Mouse (Mus musculus) T-helper 1 cell (primary cell): Measurements from ENCODE around the gene Il2rb.

Experiments used
- in situ Hi-C: fragments of 300-600 bp; cut with MboI, MseI; formaldehyde crosslinking; loops from one replicate; pipeline ENCODE4 v1.15.1; 2025; ENCODE audit warnings: high pct_unique_total_duplicates

Gene Il2rb

DNA sequence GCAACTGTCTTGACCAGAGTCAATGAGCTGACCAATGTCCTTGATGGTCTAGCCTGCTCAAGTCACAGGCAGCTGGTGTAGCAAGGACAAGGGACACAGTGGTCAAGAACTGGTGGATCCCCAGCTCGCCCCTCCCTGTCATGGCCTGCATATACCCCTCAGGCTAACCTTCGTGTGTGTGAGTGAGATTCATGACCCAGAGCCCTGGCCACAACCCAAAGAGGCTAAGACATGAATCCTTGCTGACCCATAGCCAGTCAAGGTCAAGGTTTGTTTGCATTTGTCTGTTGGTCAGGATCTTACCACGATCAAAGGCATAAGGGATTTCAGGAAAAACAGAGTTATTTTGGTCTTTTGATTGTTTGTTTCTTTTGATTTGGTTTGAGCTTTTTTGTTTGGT lies 12.6 kb downstream of the Il2rb start:
- in situ Hi-C loops = loop anchor here (5.0 kb wide), 1 partner anchor 35 kb away; no protein-coding TSS in a partner anchor

DNA sequence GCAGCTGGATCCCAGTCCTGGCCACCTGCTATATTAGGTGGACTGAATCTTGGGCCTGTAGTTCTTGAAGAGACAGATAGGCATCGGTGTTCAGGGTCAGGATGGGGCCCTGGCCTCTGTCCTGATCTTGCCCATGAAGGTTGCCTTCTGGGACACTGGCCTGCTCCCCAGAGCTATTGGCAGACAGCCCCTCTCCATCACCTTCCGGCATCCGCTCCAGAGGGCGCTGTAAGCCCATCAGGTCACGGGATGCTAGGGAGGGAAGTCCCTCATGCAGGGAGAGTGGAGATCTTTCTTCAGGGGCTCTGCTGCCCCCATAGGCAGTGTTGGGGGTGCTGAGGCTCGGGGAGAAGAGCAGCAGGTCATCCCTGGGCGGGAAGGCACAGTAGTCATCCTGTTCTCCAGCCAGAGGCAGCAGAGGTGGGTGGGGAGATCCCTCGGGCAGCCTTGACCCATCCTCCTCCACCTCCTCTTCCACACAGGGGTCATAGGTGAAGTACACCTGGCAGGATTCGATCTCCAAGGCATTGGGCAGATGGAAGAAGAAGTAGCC lies 13.5 kb downstream of the Il2rb start:
- in situ Hi-C loops = loop anchor here (5.0 kb wide), 1 partner anchor 34 kb away; no protein-coding TSS in a partner anchor

DNA sequence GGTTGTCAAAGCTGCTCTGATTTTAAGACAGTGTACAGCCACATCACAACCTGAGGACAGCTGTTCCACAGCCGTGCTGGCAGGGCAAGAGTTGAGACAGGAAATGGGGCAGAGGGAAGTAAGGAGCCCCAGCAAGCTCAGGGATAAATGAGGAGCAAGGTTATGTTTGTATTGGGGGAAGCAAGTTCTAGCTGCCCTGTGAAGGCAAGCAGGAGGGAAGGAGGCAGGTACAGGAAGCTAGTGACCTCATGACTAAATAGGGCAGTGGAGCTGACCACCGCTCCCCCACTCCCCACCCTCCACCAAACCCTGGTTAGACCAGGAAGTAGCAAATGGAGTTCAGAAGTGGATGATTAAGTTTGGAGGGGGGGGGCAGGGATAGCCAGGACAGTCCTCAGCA lies 14.1 kb downstream of the Il2rb start:
- in situ Hi-C loops = loop anchor here (5.0 kb wide), 1 partner anchor 34 kb away; no protein-coding TSS in a partner anchor

DNA sequence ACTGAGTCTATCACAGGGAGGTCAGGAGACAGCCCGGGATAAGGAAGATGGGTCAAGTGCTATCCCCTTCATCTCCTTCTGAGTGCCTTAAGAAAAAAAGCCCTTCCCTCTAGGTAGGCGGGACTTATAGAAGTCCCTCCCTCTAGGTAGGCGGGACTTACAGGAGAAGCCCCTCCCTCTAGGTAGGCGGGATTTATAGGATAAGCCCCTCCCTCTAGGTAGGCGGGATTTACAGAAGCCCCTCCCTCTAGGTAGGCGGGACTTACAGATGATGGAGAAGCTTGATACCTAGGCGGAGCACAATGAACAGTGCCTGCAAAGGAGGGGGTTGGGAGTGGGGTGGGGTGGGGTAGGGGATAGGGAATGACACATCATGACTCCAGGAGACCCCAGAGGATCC lies 15.0 kb downstream of the Il2rb start:
- in situ Hi-C loops = loop anchor here (5.0 kb wide), 1 partner anchor 33 kb away; no protein-coding TSS in a partner anchor

DNA sequence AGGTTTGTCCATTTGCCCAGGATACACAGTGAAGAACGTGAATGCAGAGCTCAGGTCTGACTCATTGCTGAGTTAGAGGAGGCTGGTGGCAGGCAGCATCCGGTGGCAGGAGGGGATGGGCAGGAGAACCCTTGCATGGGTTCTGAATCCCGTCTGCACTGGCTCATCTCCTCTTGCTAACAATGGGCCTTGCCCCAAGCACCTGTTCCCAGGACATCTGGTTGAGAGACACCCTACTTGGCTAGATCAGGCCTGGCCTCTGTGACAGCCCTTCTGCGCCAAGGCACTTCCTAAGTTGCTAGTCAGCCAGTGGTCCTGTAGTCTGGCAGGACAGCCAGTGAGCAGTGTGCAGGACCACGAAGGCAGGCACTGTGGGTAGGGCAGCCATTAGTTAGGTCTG lies 15.6 kb downstream of the Il2rb start:
- in situ Hi-C loops = no loop called here

DNA sequence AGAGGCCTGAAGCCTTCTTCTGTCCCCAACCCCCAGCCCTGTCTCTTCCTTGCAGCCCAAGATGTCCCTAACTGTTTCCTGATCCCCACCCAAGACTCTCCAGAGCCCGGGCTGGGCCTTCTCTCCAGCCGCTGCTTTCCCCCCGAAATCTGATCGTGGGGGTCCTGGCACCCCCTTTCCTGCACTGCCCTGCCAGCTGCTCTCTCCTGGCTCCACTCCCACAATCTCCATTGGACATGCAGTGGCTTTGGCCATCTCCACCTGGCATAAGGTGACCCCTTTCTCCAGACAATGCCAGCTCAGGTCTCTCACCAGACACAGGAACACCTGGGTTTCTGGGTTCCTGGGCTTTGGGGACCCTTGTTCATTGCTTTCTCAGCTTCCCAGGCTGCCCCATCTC lies 17.0 kb downstream of the Il2rb start:
- in situ Hi-C loops = no loop called here

DNA sequence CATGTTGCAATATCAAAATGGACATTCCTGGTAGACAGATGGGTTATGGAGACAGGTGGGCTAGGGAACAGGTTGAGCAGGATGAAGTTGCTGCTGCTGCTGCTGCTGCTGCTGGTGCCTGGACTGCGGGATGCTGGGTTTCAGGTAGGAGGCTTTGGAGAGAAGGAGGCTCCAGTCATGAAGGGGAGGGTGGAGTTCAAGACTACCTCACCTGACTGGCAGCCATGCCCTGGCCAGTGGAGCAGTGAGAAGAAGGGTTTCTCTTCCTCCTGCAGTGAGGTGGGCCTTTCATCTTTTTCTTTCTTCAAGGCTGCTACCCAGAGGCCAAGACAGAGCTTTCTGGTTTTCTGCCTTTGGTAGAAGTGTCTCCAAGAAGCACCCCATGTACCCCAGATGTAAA lies 18.2 kb downstream of the Il2rb start:
- in situ Hi-C loops = no loop called here

DNA sequence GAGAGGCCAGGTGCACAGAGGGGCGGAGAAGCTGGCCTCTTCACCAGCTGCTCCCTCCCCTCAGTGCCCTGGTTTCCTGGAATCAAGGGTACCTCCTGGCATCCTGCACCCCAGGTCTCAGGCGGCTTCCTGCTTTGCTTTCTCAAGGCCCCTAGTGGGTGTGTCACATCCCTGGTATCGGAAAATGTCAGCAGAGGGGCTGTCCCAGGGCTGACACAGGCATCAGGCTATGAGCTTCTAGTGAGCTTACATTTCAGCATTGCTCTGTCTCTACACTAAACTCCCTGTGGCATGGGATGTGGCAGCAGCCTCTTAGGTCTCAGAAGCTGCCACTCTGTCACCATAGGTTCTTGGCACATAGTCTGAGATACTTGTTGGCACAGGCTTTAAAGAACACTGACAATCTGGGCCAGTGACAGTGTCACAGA lies 19.5 kb downstream of the Il2rb start:
- in situ Hi-C loops = no loop called here

DNA sequence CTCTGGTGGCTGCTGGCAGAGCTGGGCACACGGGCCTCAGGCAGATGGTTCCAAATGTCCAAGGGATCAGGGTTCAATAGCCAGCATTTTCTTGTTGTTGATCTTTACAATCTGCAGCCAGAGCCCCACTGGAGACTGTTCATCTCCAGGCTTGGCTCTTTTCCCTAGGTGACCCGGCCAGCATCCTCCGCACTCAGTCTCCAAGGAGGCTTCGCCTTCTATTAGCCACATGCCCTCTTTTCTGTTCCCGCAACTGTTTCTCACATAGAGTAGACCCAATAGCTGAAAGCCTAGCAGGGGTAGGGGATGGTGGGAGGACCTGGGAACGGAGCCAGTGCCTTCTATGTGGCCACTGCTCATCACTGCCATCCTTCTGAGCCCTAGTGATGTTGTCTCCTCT lies 21.6 kb downstream of the Il2rb start:
- in situ Hi-C loops = no loop called here

DNA sequence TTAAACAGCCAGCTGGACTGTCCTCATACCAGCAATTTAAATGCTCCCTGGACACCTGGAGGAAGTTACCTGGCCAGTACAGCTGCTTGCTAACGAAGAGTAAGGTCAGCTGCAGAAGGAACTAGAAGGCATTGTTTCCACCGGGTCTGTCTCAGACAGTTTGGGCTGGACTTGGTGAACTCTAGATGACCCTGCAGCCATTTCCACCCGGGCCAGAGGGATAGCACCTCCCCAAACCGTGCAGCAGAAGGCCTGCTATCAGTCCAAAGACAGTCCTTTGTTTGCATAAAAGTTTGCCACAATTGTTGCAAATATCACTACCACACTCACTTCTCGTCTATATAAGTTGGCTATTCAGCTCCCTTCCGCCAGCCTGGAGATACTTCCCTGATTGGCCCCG lies 23.2 kb downstream of the Il2rb start:
- in situ Hi-C loops = no loop called here

DNA sequence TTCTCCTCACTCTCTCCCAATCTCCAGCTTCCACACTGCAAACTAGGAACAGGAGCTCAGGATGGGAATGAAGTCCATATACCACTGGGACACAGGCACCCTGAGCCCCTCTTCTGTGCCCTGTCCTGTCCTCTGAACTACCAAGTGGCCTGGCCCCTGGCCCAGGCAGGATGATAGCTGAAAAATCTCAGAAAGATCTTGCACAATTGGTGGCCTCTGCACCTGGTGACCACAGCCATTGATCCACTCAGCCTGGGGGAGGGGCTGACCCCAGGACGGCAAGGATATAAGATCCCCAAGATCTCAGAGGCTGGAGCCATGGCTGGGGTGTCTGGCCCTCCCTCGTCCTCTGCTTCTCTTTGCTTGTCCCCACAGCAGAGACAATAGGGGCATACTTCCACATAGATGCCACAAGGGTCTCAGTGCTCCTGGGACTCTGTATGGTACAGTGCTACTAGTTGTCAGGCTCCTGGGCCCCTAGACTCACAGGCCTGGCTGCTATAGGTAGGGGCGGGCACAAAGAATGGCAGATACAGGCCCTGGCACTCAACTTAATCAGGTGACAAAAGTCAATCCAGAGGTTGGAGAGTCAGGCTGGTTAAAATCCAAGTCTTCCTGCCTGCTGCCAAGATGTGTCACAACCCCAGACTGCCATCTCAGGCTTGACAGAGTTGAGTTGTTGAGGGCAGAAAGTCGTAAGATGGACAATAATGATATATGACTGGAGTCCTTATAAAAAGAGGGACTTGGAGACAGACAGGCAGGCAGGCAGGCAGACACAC lies 24.4 kb downstream of the Il2rb start:
- in situ Hi-C loops = no loop called here

DNA sequence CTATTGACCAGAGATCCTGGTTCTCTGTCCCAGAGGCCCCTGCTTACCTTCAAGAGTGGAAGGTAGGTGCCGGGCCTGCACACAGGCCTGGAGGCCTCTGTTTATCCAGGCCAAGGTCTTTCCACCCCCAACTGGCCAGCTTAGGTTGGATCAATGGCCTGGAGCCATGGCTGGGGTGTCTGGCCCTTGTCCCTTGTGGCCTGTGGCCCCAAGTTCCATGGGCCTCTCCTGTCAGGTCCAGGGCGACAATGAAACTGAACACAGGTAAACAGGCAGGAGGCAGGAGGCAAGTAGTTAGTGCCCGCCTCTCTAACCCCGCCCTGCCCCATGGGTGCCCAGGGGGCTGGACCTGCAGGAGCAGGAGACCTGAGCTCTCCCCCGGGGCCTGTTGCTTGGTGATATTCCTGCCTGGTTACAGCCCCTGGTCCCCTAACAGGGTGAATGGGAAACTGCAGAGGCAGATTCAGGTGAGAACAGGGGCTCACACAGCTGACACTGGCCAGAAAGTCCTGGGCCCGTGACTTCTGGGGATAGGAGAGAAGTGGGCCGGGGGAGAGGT lies 26.6 kb downstream of the Il2rb start, which contains the start of gene Tmprss6:
TSS of gene Tmprss6 (minus strand) at position 256 of the 559 bp plus-strand sequence.
- in situ Hi-C loops = no loop called here

DNA sequence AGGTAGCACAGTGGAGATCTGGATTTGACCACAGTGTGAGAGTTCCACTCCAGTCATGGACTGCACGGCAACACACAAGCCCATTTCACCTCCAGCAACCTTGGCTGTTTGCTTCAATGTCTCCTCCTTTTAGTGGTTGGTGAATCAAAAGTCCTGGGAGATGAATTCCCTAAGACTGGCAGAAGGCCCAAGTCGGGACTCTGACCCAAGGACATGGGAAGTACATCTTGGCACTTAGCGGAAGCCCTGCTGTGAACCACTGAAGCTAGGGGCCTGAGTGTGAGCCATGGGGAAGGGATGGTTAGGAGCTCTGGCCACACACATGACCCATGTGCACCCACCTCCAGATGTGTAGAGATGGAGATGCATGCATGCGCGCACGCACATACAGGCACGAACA lies 27.5 kb downstream of the Il2rb start:
- in situ Hi-C loops = no loop called here

DNA sequence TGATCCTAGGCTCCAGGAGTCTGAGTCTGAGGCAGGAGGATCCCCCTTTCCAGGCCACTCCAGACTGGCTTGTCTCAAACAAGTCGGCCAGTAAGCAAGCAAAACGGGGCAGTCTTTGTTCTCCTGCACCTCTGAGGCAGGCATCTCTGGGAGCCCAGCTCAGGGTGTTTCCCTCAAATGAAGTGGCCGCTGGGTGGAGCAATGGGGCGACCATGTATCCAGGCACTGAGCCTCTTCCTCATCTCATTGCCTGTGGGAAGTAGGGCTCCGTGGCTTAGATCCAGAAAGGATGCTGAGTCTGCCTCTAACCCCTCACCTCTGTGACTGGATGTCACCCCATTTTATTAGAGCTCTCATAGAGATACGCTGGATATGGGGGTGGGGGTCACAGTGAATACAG lies 28.3 kb downstream of the Il2rb start:
- in situ Hi-C loops = no loop called here

DNA sequence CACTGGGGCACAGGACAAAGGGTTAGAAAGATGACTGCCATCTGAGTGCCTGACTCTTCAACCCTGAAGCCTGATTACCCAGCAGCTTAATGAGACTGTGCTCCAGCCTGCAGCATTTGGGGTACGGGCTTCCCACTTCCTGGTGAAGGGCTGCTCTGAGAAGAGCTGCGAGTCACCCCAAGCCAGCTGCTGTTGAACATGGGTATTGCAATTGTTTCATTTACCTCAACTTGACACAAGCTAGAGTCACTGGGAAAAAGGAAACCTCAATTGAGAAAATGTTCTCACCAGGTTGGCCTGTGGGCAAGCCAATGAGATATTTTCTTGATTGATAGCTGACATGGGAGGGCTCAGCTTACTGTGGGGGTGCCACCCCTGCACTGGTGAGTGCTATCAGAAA lies 32.1 kb downstream of the Il2rb start:
- in situ Hi-C loops = no loop called here

DNA sequence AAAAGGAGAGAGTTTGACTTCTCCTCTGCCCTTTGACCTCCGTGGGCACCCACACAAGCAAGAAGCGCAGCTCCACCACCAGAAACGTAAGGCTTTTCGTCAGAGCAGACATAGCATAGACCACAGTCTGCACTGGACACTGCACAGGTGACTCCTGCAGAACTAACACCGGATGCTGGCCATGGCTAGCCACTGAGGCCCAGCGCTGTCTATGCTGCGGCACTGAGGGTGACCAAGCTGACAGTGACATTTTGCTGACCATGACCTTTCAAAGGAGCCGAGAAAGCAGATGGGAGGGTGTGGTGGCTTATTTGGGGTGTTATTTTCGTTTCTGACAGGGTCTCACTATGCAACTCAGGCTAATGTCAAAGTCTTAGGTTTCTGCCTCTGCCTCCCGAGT lies 37.9 kb downstream of the Il2rb start:
- in situ Hi-C loops = no loop called here

DNA sequence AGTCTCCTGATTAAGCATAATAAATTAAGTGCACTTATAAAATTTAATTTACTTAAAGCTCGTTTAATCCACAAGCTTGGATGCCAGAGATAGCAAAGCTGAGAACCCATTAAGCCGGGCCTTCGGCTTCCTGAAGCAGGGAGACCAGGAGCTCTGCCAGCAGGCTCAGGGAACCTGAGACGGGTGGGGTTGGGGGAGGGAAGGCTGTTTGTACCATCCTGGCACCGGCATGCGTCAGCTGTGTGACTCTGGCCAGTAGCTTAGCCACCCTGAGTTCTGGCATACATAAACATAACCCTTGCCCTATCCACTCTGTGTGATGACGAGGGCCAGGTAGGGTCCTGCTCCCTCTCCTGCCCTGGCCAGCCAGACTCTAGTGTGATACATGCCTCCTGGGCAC lies 39.0 kb downstream of the Il2rb start:
- in situ Hi-C loops = no loop called here

DNA sequence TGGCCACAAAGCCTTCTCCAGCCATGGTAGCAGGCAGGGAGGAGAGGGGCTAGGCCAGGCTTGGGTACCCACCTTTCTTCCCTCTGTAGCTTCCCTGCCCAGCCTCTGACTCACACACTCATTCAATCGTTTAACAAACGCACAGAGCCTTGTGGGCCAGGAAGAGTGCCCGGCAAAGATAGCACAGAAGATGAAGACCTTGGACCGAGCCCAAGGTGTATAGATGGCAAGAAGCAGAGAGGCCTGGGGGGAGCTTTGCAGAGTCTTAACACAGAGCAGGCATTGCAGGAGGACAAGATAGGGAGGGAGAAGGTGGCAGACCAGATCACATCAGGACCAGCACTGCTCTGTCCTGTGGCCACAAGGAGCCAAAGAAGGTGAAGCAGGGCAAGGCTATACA lies 39.9 kb downstream of the Il2rb start:
- in situ Hi-C loops = no loop called here

DNA sequence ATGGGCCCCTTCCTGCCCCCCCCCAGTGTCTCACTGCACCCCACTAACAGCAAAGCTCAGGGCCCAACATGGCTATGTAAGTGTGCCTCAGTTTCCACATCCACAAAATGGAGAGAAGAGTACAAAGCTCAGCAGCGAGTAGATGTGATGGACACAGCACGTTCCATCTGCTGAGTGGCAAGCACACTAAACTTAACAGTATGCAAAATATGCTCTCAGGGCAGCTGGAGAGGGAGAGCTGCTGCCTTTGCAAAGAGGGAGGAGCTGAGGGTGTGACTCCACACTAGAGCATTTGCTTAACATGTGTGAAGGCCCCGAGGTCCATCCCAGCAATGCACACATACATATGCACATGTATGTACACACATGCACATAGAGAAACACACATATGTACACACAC lies 42.1 kb downstream of the Il2rb start:
- in situ Hi-C loops = no loop called here

DNA sequence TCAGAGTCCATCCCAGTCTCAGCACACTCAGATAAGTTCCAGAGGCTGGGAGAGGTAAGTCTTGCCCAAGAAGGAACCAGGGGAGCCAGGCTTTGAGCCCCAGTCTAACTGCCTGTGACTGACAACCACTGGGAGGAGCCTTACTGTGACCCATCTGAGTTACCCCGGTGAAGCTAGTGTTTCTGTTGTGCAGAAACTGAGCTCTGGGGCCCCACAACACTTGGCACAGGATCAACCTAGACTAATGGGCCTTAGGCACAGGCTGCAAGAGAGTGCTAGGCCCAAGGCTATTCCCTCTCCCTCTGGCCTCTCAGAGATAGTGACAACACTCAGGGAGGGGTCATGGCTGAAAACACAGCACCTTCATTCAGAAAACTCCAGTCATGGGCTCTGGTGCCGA lies 43.9 kb downstream of the Il2rb start:
- in situ Hi-C loops = no loop called here

DNA sequence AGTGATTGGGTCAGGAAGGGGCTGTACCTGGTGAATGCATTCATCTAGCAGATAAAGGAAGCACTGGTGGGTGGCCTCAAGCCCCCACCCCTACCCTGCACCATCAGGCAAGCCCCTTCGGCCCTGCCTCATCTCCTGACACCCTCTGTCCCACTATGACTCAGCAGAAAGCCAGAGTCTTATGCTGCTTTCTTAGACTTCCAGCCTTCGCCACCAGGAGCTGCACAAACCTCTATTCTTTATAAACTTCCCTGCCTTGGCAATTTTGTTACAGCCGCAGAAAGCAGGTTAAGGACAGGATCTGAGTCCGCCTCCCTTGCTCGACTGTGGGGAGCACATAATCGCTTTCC lies 44.7 kb downstream of the Il2rb start:
- in situ Hi-C loops = no loop called here

DNA sequence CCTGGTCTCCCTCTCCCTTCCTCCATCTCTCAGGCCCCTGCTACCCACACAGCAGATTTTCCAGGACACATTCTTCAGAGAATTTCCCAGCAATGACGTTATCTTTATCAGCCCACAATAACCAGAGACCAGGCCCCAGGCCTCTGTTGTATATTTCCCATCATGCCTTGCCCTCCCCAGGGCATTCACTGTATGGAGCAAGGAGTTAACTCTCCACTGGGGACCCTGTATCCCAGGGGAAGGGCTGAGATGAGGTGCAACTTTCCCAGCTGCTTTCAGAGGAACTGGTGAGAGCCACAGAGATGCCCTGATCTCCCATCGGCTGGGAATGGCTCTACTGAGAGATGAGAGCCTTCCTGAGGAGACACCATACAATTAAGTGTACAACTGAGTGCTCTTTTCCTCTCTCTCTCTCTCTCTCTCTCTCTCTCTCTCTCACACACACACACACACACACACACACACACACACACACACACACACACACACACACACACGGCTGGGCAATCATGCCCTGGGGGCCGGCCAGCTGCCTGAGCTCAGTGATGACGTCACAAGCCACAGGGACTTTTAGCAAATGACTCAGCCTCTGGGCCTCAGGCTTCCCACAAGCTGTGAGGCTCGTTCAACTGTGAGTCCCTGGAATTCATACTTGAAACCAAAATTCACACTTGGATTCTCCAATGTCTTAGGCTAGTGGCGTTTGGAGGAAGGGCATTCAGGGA lies 45.2 kb downstream of the Il2rb start:
- in situ Hi-C loops = loop anchor here (5.0 kb wide), 2 partner anchors 32 to 87 kb away; no protein-coding TSS in a partner anchor
